Mouse (Mus musculus) MEL (cell line): ENCODE data around the gene Aspscr1.

Experiments
- CHD2 ChIP-seq: IDR thresholded peaks from 2 replicates; pipeline ENCODE4 v1.6.1; 2011; ENCODE audit warnings: low read length, improper control_type of control experiment
- CTCF ChIP-seq, 3 experiments: IDR thresholded peaks in 2 of 3; conservative IDR thresholded peaks in 1 of 3; 2 replicates each; pipeline ENCODE4 v1.5.1; 2011 to 2012; ENCODE audit warnings: low read length in 3 of 3, low read depth in 2 of 3, mild to moderate bottlenecking in 2 of 3, improper control_type of control experiment in 1 of 3, inconsistent platforms in 1 of 3, mixed read lengths in 1 of 3, moderate library complexity in 1 of 3; ENCODE audit not compliant: control insufficient read depth in 1 of 3, insufficient read depth in 1 of 3, poor library complexity in 1 of 3, severe bottlenecking in 1 of 3
- E2F4 ChIP-seq: IDR thresholded peaks from 2 replicates; pipeline ENCODE4 v1.6.1; 2011; ENCODE audit warnings: low read depth, low read length, improper control_type of control experiment, borderline replicate concordance
- EP300 ChIP-seq, 2 experiments: IDR thresholded peaks; 2 replicates each; pipeline ENCODE4 v1.6.1; 2011; ENCODE audit warnings: improper control_type of control experiment in 2 of 2, low read length in 2 of 2, low read depth in 1 of 2, mild to moderate bottlenecking in 1 of 2
- MYC ChIP-seq: IDR thresholded peaks from 2 replicates; pipeline ENCODE4 v1.6.1; 2011; ENCODE audit warnings: low read depth, mild to moderate bottlenecking, low read length, improper control_type of control experiment, moderate library complexity
- NRF1 ChIP-seq: IDR thresholded peaks from 2 replicates; pipeline ENCODE4 v1.6.1; 2014; ENCODE audit warnings: low read depth, mild to moderate bottlenecking, inconsistent platforms, low read length, improper control_type of control experiment, moderate library complexity; ENCODE audit not compliant: poor library complexity, insufficient read depth, severe bottlenecking
- POLR2AphosphoS2 ChIP-seq: IDR thresholded peaks from 2 replicates; pipeline ENCODE4 v1.6.1; 2011; ENCODE audit warnings: low read length, improper control_type of control experiment
- RAD21 ChIP-seq: IDR thresholded peaks from 2 replicates; pipeline ENCODE4 v1.6.1; 2011; ENCODE audit warnings: mild to moderate bottlenecking, low read depth, low read length, improper control_type of control experiment
- RCOR1 ChIP-seq: IDR thresholded peaks from 2 replicates; pipeline ENCODE4 v1.6.1; 2012; ENCODE audit warnings: low read depth, mild to moderate bottlenecking, inconsistent platforms, low read length, improper control_type of control experiment
- UBTF ChIP-seq: IDR thresholded peaks from 2 replicates; pipeline ENCODE4 v1.6.1; 2012; ENCODE audit warnings: low read depth, mild to moderate bottlenecking, inconsistent platforms, low read length, improper control_type of control experiment, moderate library complexity, borderline replicate concordance; ENCODE audit not compliant: insufficient read depth

- TF ChIP-seq RAD21 (no peak), NRF1 (no peak), POLR2AphosphoS2 (no peak), RCOR1 (no peak), CTCF (IDR thresholded peaks at IDR 0.05 in 2 of 3, conservative IDR thresholded peaks at IDR 0.05 in 1 of 3; ENCODE audit: control insufficient read depth in 1 of 3, insufficient read depth in 1 of 3, low read depth in 2 of 3, low read length in 3 of 3, poor library complexity in 1 of 3, severe bottlenecking in 1 of 3) (no peak), MYC (no peak), EP300 (IDR thresholded peaks at IDR 0.05; ENCODE audit: low read depth in 1 of 2, low read length in 2 of 2) (no peak), CHD2 (no peak), UBTF (no peak), E2F4 (no peak)
These were observed 57.6 kb downstream of the Aspscr1 start for GRCm38 (mm10) chr11:120730331-120730870.
